Mouse (Mus musculus): Measurements from ENCODE around the gene Szt2.

- TF ChIP-seq CTCF (conservative IDR thresholded peaks at IDR 0.05; ENCODE audit: low read length), result no peak
- no peak for TF ChIP-seq POU5F1 (IDR thresholded peaks at IDR 0.05; ENCODE audit: borderline replicate concordance, low read length)
Measured at GRCm38 (mm10) chr4:118350864-118351263, 58.2 kb downstream of the Szt2 start.
